Mouse (Mus musculus) liver, embryonic 12.5 days (tissue): Measurements from ENCODE around the gene Rnf144b. TPM values are rescaled to one million over a fixed set of nuclear protein-coding genes. Genes with fewer than 3 reads are reported as not detected.

Experiments
- ATAC-seq: fragments of 200-750 bp; cut with Nextera tagmentation; 2 replicates; pipeline ENCODE4 v1.8.0; 2017; ENCODE audit warnings: moderate number of reproducible peaks, mild to moderate bottlenecking, moderate library complexity
- H3K27ac ChIP-seq: fragments of 300-500 bp; sonication (generic); 2 replicates; pipeline ENCODE4 v1.5.1; 2016; ENCODE audit warnings: mild to moderate bottlenecking
- H3K27me3 ChIP-seq: fragments of 300-500 bp; sonication (generic); replicated peaks from 2 replicates; pipeline ENCODE4 v1.6.1; 2016; ENCODE audit warnings: mild to moderate bottlenecking, moderate library complexity
- H3K36me3 ChIP-seq: fragments of 300-500 bp; sonication (generic); 2 replicates; pipeline ENCODE4 v1.6.1; 2016; ENCODE audit warnings: mild to moderate bottlenecking, moderate library complexity
- H3K4me1 ChIP-seq: fragments of 300-500 bp; sonication (generic); 2 replicates; pipeline ENCODE4 v1.6.1; 2016
- H3K4me2 ChIP-seq: fragments of 300-500 bp; sonication (generic); 2 replicates; pipeline ENCODE4 v1.6.1; 2016; ENCODE audit warnings: mild to moderate bottlenecking, moderate library complexity
- H3K4me3 ChIP-seq: fragments of 300-500 bp; sonication (generic); 2 replicates; pipeline ENCODE4 v1.5.1; 2016; ENCODE audit warnings: mild to moderate bottlenecking, moderate library complexity
- H3K9ac ChIP-seq: fragments of 300-500 bp; sonication (generic); 2 replicates; pipeline ENCODE4 v1.6.1; 2016; ENCODE audit warnings: mild to moderate bottlenecking, moderate library complexity
- H3K9me3 ChIP-seq: fragments of 300-500 bp; sonication (generic); replicated peaks from 2 replicates; pipeline ENCODE4 v1.6.1; 2016; ENCODE audit warnings: mild to moderate bottlenecking, moderate library complexity
- WGBS: fragments of 180-500 bp; shearing (Covaris S2); methylation state at CpG from one replicate; pipeline ENCODE4 v1.1.7; 2016; ENCODE audit not compliant: insufficient replicate concordance; 5-methylcytosine and 5-hydroxymethylcytosine counted together
- polyA plus RNA-seq: library from polyadenylated mRNA; unstranded; fragments of >200 nt; fragmentation: Nextera tagmentation; extraction: Ambion mirVana; gene quantifications from 2 replicates; pipeline ENCODE4 v1.2.1, GENCODE M21; 2016

Gene Rnf144b
- polyA plus RNA-seq, 1 experiment from 2014 or later: 0.61 TPM

GRCm38 (mm10) chr13:47125595-47125994 lies 3.1 kb downstream of the Rnf144b start:
- ATAC-seq: no peak
- no peaks in the 10 kb centered on the region for H3K36me3 ChIP-seq
- no peak overlapping the region for H3K27ac ChIP-seq
- H3K9me3 ChIP-seq: no peaks in the 10 kb centered on the region
- H3K27me3 ChIP-seq: peaks cover 57% of the 10 kb centered on the region
- no peak overlapping the region for H3K4me3 ChIP-seq
- H3K4me2 ChIP-seq: no peak overlapping the region
- 60% methylated on average over 5 of the region's 5 CpGs for WGBS
- H3K4me1 ChIP-seq: 0 out of 2 replicates have a peak, but pooled peaks cover 7% of the 10 kb centered on the region
- no peak overlapping the region for H3K9ac ChIP-seq

DNA sequence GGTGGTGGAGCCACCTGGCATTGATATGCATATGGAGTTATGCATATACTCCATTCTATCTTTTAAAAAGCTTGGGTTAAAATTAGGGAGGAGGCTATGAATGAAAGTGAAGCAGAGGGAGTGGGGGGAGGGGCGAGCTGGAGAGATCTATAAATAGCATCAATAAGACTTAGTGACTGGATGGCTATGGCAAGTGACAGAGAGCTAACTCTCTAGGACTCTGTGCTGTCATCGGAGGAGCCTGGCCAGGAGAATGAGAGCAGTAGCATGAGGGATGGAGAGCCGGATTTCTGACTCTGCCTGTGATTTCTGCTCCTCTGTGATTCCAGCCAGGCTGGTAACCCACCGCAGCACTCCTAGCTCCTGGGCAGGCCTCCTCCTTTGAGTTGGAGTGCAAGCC lies 6.6 kb downstream of the Rnf144b start:
- Histone ChIP-seq H3K4me3 (no peak overlapping the region), H3K4me2 (no peak overlapping the region), H3K27me3 (peaks cover 22% of the 10 kb centered on the region), H3K9me3 (no peaks in the 10 kb centered on the region), H3K27ac (no peak overlapping the region), H3K9ac (no peak overlapping the region), H3K36me3 (no peaks in the 10 kb centered on the region), H3K4me1 (0 out of 2 replicates have a peak, but pooled peaks cover 2% of the 10 kb centered on the region)
- ATAC-seq: no peak
- 56% methylated on average over 4 of the region's 4 CpGs for WGBS

- no peak overlapping the region for H3K9ac ChIP-seq
- H3K27ac ChIP-seq: no peak overlapping the region
- 79% methylated on average over 8 of the region's 8 CpGs for WGBS
- no peak overlapping the region for H3K4me2 ChIP-seq
- H3K9me3 ChIP-seq: no peaks in the 10 kb centered on the region
- H3K36me3 ChIP-seq: no peaks in the 10 kb centered on the region
- H3K27me3 ChIP-seq: peaks cover 4% of the 10 kb centered on the region; the same call in 1 of the 2 replicates
- H3K4me1 ChIP-seq: no peaks in the 10 kb centered on the region
- ATAC-seq: no peak
- H3K4me3 ChIP-seq: no peak overlapping the region
Observed at GRCm38 (mm10) chr13:47133058-47133457, 10.6 kb downstream of the Rnf144b start.

DNA sequence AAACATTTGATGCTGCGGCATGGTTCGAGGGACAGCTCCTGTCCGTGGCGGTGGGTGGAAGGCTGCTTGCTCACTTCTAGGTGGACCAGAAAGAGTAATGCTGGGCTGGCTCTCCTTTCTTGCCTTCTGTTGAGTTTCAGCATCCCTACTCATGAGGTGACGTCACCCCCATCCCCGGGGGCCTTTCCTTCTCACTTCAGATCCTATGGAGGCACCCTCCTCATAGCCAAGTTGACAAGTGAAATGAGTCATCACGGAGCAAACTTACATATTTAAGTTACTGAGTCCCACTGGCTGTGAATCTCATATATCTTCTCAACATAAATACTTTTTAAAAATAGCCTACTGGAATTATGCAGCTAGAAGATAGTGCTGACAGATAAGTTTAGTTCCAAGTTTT lies 12.4 kb downstream of the Rnf144b start:
- no peaks in the 10 kb centered on the region; the same call in 1 of the 2 replicates for H3K27me3 ChIP-seq
- no peaks in the 10 kb centered on the region for H3K9me3 ChIP-seq
- no peak overlapping the region for H3K4me2 ChIP-seq
- ATAC-seq: no peak
- 80% methylated on average over 7 of the region's 7 CpGs for WGBS
- no peak overlapping the region for H3K27ac ChIP-seq
- H3K4me1 ChIP-seq: no peaks in the 10 kb centered on the region
- H3K4me3 ChIP-seq: no peak overlapping the region
- H3K9ac ChIP-seq: no peak overlapping the region
- H3K36me3 ChIP-seq: no peaks in the 10 kb centered on the region

- Histone ChIP-seq H3K4me1 (no peaks in the 10 kb centered on the region), H3K9me3 (no peaks in the 10 kb centered on the region; the same call in 1 of the 2 replicates), H3K27me3 (no peaks in the 10 kb centered on the region; the same call in 1 of the 2 replicates), H3K36me3 (no peaks in the 10 kb centered on the region), H3K9ac (no peak overlapping the region), H3K4me2 (no peak overlapping the region), H3K4me3 (no peak overlapping the region), H3K27ac (no peak overlapping the region)
- 70% methylated on average over 7 of the region's 7 CpGs for WGBS
- ATAC-seq: no peak
Observed at GRCm38 (mm10) chr13:47135741-47136140, 13.3 kb downstream of the Rnf144b start.

DNA sequence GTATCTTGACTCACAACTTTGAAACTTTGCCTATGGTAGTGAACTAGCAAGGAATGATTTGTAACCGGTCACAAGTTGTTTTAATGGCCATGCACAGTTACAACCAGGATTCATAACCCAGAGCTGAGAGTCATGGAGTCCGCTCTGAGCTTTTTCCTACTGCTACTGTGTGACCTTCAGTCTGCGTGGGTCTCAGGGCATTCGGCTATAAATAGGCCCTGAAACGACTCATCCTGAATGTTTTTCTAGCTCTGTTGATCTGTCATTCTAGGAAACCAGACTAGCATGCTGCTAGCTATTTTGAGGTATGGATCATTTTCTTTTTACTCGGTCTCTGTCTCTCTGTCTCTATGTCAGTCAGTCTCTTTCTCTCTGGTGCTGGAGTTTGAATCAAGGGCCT lies 20.3 kb downstream of the Rnf144b start:
- H3K4me3 ChIP-seq: no peak overlapping the region
- no peaks in the 10 kb centered on the region for H3K4me1 ChIP-seq
- no peak overlapping the region for H3K9ac ChIP-seq
- WGBS: 56% methylated on average over 6 of the region's 6 CpGs
- H3K9me3 ChIP-seq: no peaks in the 10 kb centered on the region; the same call in 1 of the 2 replicates
- ATAC-seq: no peak
- no peak overlapping the region for H3K27ac ChIP-seq
- H3K36me3 ChIP-seq: no peaks in the 10 kb centered on the region
- no peaks in the 10 kb centered on the region for H3K27me3 ChIP-seq
- H3K4me2 ChIP-seq: no peak overlapping the region

- H3K4me2 ChIP-seq: no peak overlapping the region
- H3K4me3 ChIP-seq: no peak overlapping the region
- H3K27me3 ChIP-seq: no peaks in the 10 kb centered on the region
- H3K9me3 ChIP-seq: no peaks in the 10 kb centered on the region; the same call in 1 of the 2 replicates
- H3K4me1 ChIP-seq: peaks cover 4% of the 10 kb centered on the region; the same call in 1 of the 2 replicates
- no peak for ATAC-seq
- no peak overlapping the region for H3K9ac ChIP-seq
- no peaks in the 10 kb centered on the region for H3K36me3 ChIP-seq
- no peak overlapping the region for H3K27ac ChIP-seq
- 62% methylated on average over 9 of the region's 9 CpGs for WGBS
Observed at GRCm38 (mm10) chr13:47145939-47146338, 23.5 kb downstream of the Rnf144b start.

- Histone ChIP-seq H3K36me3 (no peaks in the 10 kb centered on the region), H3K9ac (no peak overlapping the region), H3K4me3 (no peak overlapping the region), H3K9me3 (no peaks in the 10 kb centered on the region), H3K27me3 (no peaks in the 10 kb centered on the region), H3K27ac (no peak overlapping the region), H3K4me2 (no peak overlapping the region), H3K4me1 (peaks cover 4% of the 10 kb centered on the region; the same call in 1 of the 2 replicates)
- ATAC-seq: no peak
- 69% methylated on average over 7 of the region's 7 CpGs for WGBS
Observed at GRCm38 (mm10) chr13:47146388-47146787, 23.9 kb downstream of the Rnf144b start.

DNA sequence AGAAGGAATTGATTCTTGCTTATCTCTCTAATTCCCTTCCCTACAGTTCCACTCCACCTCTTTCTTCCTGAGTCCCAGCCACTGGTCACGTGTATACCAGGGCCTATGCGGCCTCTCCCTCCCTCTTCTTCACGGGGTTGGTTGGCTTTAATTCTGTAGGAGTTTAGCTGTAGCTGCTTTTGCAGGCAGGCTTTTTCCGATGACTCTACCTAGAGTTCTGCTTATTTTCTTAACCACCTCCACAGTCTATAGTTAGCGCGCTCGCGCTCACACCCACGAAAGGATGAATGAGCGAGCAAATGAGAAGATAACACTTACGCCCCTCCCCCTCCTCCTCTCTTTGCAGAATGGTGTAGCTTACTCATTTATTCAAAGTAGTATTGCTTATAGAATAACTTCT lies 26.1 kb downstream of the Rnf144b start:
- Histone ChIP-seq H3K4me1 (peaks cover 4% of the 10 kb centered on the region; the same call in 1 of the 2 replicates), H3K27me3 (no peaks in the 10 kb centered on the region), H3K4me2 (no peak overlapping the region), H3K9ac (no peak overlapping the region), H3K36me3 (no peaks in the 10 kb centered on the region), H3K4me3 (no peak overlapping the region), H3K9me3 (no peaks in the 10 kb centered on the region), H3K27ac (no peak overlapping the region)
- no peak for ATAC-seq
- 54% methylated on average over 11 of the region's 11 CpGs for WGBS

- Histone ChIP-seq H3K36me3 (no peaks in the 10 kb centered on the region), H3K27ac (no peak overlapping the region), H3K9me3 (no peaks in the 10 kb centered on the region), H3K4me3 (no peak overlapping the region), H3K4me1 (peaks cover 4% of the 10 kb centered on the region; the same call in 1 of the 2 replicates), H3K27me3 (no peaks in the 10 kb centered on the region), H3K4me2 (no peak overlapping the region), H3K9ac (no peak overlapping the region)
- WGBS: 71% methylated on average over 10 of the region's 10 CpGs
- ATAC-seq: no peak
Observed at GRCm38 (mm10) chr13:47149993-47150392, 27.5 kb downstream of the Rnf144b start.

GRCm38 (mm10) chr13:47151060-47151459 lies 28.6 kb downstream of the Rnf144b start:
- no peak overlapping the region for H3K27ac ChIP-seq
- no peak for ATAC-seq

GRCm38 (mm10) chr13:47152390-47152789 lies 29.9 kb downstream of the Rnf144b start:
- no peaks in the 10 kb centered on the region for H3K9me3 ChIP-seq
- H3K4me2 ChIP-seq: no peak overlapping the region
- no peak overlapping the region for H3K4me3 ChIP-seq
- no peaks in the 10 kb centered on the region for H3K36me3 ChIP-seq
- no peaks in the 10 kb centered on the region for H3K27me3 ChIP-seq
- no peak for ATAC-seq
- no peak overlapping the region for H3K27ac ChIP-seq
- H3K4me1 ChIP-seq: peaks cover 4% of the 10 kb centered on the region; the same call in 1 of the 2 replicates
- 37% methylated on average over 7 of the region's 7 CpGs for WGBS
- no peak overlapping the region for H3K9ac ChIP-seq

More at GRCm38 (mm10) chr13:47151060-47151459, 28.6 kb downstream of the Rnf144b start:
- H3K36me3 ChIP-seq: no peaks in the 10 kb centered on the region
- no peak overlapping the region for H3K9ac ChIP-seq
- WGBS: 81% methylated on average over 14 of the region's 14 CpGs
- H3K4me1 ChIP-seq: peaks cover 4% of the 10 kb centered on the region; the same call in 1 of the 2 replicates
- H3K4me3 ChIP-seq: no peak overlapping the region
- no peaks in the 10 kb centered on the region for H3K27me3 ChIP-seq
- no peak overlapping the region for H3K4me2 ChIP-seq
- no peaks in the 10 kb centered on the region for H3K9me3 ChIP-seq

DNA sequence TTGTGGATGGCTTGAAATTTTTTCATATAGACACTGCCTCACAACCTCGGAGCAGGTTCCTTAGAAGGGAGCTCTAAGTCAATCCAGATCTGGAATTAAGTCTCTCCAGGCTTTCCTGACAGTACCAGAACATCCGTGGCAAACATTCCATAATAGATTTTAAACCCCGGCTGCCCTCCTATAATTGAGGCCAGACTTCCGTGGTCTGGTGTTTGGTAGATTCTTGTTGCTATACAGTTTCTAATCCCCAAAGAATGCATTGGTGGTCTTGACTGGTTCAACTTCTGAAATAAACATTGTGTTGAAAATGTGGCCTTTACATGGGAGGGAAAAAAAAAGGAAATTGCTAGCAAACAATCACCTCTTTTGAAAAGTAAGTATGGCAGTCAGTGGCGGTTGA lies 30.8 kb downstream of the Rnf144b start:
- no peaks in the 10 kb centered on the region for H3K9me3 ChIP-seq
- H3K4me2 ChIP-seq: no peak overlapping the region
- H3K4me1 ChIP-seq: peaks cover 4% of the 10 kb centered on the region; the same call in 1 of the 2 replicates
- no peak overlapping the region for H3K9ac ChIP-seq
- no peaks in the 10 kb centered on the region for H3K27me3 ChIP-seq
- ATAC-seq: no peak
- no peaks in the 10 kb centered on the region for H3K36me3 ChIP-seq
- no peak overlapping the region for H3K4me3 ChIP-seq
- H3K27ac ChIP-seq: no peak overlapping the region
- WGBS: 73% methylated on average over 5 of the region's 5 CpGs
